Mouse (Mus musculus) liver, embryonic 13.5 days (tissue): ENCODE measurements around the gene Flrt2. TPM values are rescaled to one million over a fixed set of nuclear protein-coding genes. Genes with fewer than 3 reads are reported as not detected.

ENCODE experiments used
- ATAC-seq: fragments of 200-750 bp; cut with Nextera tagmentation; 2 replicates; pipeline ENCODE4 v1.8.0; 2017; ENCODE audit warnings: low read depth, mild to moderate bottlenecking, moderate number of reproducible peaks, moderate library complexity
- DNase-seq: peaks from one replicate; pipeline ENCODE4 v3.0.0; 2022
- H3K27ac ChIP-seq: fragments of 300-500 bp; sonication (generic); 2 replicates; pipeline ENCODE4 v1.5.1; 2015; ENCODE audit warnings: moderate library complexity, mild to moderate bottlenecking, inconsistent platforms
- H3K27me3 ChIP-seq: fragments of 300-500 bp; sonication (generic); 2 replicates; pipeline ENCODE4 v1.6.1; 2015; ENCODE audit warnings: mild to moderate bottlenecking, inconsistent platforms
- H3K36me3 ChIP-seq: fragments of 300-500 bp; sonication (generic); 2 replicates; pipeline ENCODE4 v1.6.1; 2015; ENCODE audit warnings: mild to moderate bottlenecking, inconsistent platforms
- H3K4me1 ChIP-seq: fragments of 300-500 bp; sonication (generic); replicated peaks from 2 replicates; pipeline ENCODE4 v1.6.1; 2015; ENCODE audit warnings: inconsistent platforms
- H3K4me2 ChIP-seq: fragments of 300-500 bp; sonication (generic); 2 replicates; pipeline ENCODE4 v1.6.1; 2015; ENCODE audit warnings: inconsistent platforms, mild to moderate bottlenecking, moderate library complexity
- H3K4me3 ChIP-seq: fragments of 300-500 bp; sonication (generic); replicated peaks from 2 replicates; pipeline ENCODE4 v1.5.1; 2015; ENCODE audit warnings: mild to moderate bottlenecking, inconsistent platforms
- H3K9ac ChIP-seq: fragments of 300-500 bp; sonication (generic); 2 replicates; pipeline ENCODE4 v1.6.1; 2015; ENCODE audit warnings: mild to moderate bottlenecking, inconsistent platforms
- H3K9me3 ChIP-seq: fragments of 300-500 bp; sonication (generic); replicated peaks from 2 replicates; pipeline ENCODE4 v1.6.1; 2016; ENCODE audit warnings: inconsistent platforms
- WGBS: fragments of 180-500 bp; shearing (Covaris S2); methylation state at CpG from one replicate; pipeline ENCODE4 v1.1.7; 2015; ENCODE audit not compliant: insufficient replicate concordance; 5-methylcytosine and 5-hydroxymethylcytosine counted together
- polyA plus RNA-seq: library from polyadenylated mRNA; unstranded; fragments of >200 nt; fragmentation: Nextera tagmentation; extraction: Ambion mirVana; gene quantifications from 2 replicates; pipeline ENCODE4 v1.2.1, GENCODE M21; 2015

Flrt2 gene
- polyA plus RNA-seq, 1 experiment from 2014 or later = 1.4 TPM

DNA sequence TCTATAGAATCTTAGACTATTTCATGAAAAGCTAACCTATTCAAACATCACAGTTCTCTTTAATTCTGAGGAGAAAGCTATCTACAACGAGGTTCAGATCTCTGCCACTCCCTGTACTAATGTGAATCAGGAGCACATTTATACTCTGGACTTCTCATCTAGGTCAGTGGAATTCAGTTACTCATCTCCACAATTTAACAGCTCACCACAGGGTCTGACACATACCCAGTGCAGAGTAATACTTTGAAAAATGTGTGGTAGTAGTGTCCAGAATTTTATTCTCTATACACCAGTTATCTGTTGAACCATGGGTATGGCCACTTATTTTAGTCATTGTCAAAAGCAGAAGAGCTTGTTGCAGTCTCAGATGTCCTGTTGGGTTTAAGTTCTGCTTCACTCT, 98.1 kb downstream of the Flrt2 start:
- whole genome bisulfite sequencing = 38% methylated on average over 1 of the region's 1 CpGs

GRCm38 (mm10) chr12:95816660-95817059, 124.6 kb downstream of the Flrt2 start:
- Histone ChIP-seq H3K36me3 (no peaks in the 10 kb centered on the region), H3K9me3 (no peaks in the 10 kb centered on the region), H3K4me1 (no peaks in the 10 kb centered on the region), H3K27ac (no peak overlapping the region), H3K4me2 (no peak overlapping the region), H3K9ac (no peak overlapping the region), H3K4me3 (no peak overlapping the region), H3K27me3 (no peaks in the 10 kb centered on the region)
- no peak for ATAC-seq
- no peak for DNase-seq

More for the DNA sequence above, 98.1 kb downstream of the Flrt2 start:
- Histone ChIP-seq H3K4me2 (no peak overlapping the region), H3K9me3 (no peaks in the 10 kb centered on the region), H3K27me3 (no peaks in the 10 kb centered on the region), H3K9ac (no peak overlapping the region), H3K4me1 (no peaks in the 10 kb centered on the region), H3K27ac (no peak overlapping the region), H3K4me3 (no peak overlapping the region), H3K36me3 (no peaks in the 10 kb centered on the region)
- no peak for DNase-seq
- ATAC-seq = no peak
